Mouse (Mus musculus) lung, adult 2 months (tissue): Measurements from ENCODE around the gene Hsd17b6.

Source experiments
- CTCF ChIP-seq: fragments of 200-500 bp; IDR thresholded peaks from 2 replicates; pipeline ENCODE4 v1.5.1; 2011; ENCODE audit warnings: mild to moderate bottlenecking, low read length, control low read depth; ENCODE audit not compliant: insufficient read depth
- POLR2A ChIP-seq: fragments of 200-500 bp; IDR thresholded peaks from 2 replicates; pipeline ENCODE4 v1.6.1; 2011; ENCODE audit warnings: low read depth, mild to moderate bottlenecking, control low read depth, low read length, borderline replicate concordance; ENCODE audit errors: extremely low read depth

- TF ChIP-seq CTCF (0 out of 2 replicates have a peak, but pooled peaks have one; percentile 14), POLR2A (no peak)
Measured at GRCm38 (mm10) chr10:127998260-127998659, 9.2 kb downstream of the Hsd17b6 start.
